Mouse (Mus musculus) E14TG2a.4 (cell line): ENCODE results near the gene Sash1.

Source experiments
- CTCF ChIP-seq: conservative IDR thresholded peaks from 2 replicates; pipeline ENCODE4 v1.5.1; 2014; ENCODE audit warnings: low read length
- NANOG ChIP-seq: IDR thresholded peaks from 2 replicates; pipeline ENCODE4 v1.6.1; 2014; ENCODE audit warnings: borderline replicate concordance, low read length, mixed read lengths
- POU5F1 ChIP-seq: IDR thresholded peaks from 2 replicates; pipeline ENCODE4 v1.6.1; 2014; ENCODE audit warnings: low read length, borderline replicate concordance

DNA sequence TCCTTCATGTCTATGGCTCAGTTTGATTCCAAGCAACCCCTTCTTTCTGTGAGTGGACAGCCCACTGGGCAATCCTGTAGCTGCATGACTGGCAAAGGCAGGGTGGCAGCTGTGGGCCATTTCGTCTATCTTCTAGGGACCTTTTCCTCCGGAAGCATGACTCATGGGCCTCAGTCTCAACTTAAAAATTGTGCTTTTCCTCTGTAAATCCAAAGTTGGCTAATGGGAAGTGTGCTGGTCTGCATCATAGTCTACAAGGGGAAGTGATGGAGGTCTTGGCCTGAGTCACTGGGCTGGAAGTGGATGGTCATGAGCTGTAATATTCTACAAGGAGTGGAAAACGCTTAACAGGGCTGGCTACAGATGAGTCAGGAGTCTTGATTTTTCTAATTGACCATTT, 15.5 kb downstream of the Sash1 start:
- TF ChIP-seq CTCF (no peak), POU5F1 (no peak), NANOG (no peak)
